Mouse (Mus musculus): ENCODE data around the gene 4930404N11Rik. TPM values are rescaled to one million over a fixed set of nuclear protein-coding genes. Genes with fewer than 3 reads are reported as not detected.

Gene 4930404N11Rik
- 1 to 10 TPM; 1.6 to 1.9 TPM for total RNA-seq (2021)

DNA sequence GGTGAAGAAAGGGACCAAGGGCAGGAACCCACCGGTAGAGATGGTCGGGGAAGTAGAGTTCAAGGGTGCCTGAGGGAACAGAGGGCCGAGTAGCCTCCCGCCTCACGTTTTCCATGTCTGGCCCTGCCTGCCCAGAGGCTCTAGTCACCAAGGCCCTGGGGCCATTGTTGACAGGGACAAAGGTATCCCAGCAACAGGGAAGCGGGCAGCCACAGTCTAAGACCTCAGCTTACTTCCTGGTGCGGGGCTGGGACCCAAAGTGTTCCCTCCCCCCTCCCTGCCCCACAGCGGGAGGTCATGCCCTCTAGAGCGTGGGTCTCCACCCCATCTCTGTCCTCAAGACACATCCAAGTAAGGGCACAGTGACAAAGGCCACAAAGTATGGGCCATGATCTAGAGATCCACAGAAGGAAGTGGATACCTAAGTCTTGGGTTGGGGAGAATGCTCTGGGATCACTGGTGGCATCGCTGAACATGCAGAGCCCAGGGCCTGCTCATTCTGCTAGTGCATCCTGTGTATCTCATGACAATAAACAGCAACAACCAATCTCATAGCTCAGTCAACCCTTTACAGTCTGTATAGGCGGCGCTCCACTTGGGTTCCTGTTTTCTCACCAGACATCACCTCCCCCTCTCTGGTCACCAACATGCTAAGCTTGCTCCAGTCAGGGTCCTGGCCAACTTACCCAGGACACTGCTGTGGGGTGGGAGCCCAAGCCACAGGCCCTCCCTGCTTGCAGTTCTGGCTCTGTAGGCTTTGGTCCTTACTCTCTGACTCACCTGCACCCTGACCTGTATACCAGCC, at the start of gene 4930404N11Rik:
Gene 4930404N11Rik (minus strand): TSS at position 145 of the 805 bp plus-strand sequence.
- DNase-seq, result no peak

DNA sequence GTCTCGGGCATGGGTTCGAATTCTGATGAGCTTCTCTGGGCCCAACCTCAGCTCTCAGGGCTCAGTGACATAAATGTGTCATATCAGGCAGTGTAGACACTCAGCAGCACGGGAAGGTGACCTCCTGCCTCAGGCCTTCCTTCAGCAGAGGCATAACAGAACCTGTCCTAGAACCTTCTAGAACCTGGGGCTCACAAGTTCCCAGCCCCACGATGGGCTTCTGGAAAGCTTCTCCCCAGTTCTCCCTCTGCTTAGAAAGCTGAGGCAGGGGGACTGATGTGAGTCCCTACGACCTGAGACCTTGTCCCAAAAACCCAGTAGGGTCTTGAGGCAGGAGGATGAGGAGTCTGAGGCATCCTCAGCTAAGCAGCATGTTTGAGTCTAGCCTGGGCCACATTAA, 49.5 kb upstream of the 4930404N11Rik start:
- DNase-seq, result no peak

DNA sequence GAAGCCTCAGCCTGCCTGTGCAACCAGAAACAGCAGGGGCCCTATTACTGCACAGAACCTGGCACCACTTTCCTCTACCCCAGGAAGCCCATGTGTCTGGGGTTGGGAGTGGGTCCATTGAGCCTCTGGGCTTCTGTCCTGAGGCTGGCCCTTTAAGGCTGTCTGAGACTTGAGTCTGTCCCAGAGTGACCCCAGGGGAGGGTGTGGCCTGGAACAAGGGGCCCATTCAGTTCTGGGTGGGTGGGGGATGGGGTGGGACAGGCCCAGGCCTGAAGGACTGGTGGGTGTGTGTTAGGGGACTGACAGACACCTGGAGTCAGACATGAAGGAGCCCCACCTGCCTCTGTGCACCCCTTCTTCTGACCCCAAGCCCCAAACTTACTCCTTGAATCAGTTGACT, 49.1 kb upstream of the 4930404N11Rik start:
- no peak for DNase-seq

DNA sequence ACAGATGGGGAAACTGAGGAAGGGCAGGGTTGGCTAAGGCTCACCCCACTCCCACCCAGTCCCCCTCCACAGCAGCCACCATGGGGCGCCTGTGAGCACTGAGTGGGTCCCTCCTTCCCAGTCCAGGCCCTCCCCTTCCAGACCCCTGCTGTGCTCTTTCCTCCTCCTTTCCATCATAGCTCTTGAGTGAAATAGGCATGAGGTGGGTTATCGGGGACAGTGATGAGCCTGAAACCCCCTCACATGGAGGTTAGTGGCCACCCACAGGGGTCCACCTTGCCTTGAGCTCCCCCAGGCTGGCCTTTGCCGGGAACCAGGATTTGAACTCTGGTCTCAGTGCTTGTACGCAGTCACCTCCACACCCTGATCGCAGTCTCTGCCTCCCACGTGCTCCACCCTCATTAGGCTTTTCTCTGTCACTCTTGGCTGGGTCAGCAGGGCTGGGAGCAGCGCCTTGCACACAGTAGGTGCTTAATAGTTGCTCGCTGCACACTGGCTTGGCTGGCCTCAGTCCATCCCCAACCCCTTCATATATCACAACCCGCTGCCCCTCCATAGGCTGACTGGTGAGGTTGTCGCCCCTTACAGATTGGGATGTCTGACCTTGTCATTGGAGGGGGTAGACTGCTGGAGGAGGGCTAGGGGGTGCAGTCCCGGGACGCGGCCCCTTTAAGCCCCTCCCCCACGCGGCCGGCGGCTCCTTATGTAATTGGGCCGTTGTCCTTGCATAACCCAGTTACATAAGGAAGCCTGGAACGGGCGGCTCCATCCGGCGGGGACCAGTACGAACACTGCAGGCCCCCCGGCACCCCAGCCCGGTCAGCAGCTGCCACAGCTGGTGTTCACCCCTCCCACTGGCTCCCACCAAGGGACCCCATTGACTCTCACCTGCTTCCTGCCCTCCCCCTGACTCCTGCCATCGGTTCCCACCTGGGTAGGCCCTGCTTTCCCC, 48.0 kb upstream of the 4930404N11Rik start:
- peak; percentile 82 to 83 for DNase-seq

DNA sequence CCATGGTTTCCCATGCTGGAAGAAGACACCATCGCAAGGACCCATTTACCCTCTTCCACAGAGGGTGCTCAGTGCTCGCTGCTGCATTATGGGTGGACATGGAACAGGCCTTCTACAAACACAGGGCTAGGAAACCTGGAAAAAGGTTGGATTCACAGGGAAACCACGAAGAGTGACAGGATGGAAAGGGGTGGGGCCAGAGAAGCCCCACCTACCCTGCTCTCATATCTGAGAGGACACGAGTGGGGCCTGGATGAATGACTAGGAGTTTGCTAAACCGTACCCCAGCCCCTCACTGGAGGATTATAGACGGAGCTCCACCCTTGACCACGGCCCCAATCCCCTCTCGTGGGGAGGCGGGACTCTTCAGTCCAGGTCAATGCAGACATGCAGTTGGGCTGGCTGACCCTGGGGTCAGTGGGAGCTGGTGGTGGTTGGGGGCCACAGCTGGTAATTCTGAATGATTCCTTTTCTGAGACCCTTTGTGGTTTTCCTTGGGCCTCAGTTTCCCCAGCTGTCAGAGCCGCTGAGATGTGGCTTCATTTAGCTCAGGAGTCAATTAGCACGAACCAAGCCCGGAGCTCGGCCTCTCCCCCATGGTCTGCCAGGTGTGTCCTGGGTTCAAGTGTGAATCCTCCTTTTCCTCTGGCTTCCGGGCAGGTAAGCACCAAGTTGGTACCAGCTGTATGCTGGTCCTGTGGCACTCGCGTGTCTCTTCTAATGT, 47.1 kb upstream of the 4930404N11Rik start:
- no peak for DNase-seq

DNA sequence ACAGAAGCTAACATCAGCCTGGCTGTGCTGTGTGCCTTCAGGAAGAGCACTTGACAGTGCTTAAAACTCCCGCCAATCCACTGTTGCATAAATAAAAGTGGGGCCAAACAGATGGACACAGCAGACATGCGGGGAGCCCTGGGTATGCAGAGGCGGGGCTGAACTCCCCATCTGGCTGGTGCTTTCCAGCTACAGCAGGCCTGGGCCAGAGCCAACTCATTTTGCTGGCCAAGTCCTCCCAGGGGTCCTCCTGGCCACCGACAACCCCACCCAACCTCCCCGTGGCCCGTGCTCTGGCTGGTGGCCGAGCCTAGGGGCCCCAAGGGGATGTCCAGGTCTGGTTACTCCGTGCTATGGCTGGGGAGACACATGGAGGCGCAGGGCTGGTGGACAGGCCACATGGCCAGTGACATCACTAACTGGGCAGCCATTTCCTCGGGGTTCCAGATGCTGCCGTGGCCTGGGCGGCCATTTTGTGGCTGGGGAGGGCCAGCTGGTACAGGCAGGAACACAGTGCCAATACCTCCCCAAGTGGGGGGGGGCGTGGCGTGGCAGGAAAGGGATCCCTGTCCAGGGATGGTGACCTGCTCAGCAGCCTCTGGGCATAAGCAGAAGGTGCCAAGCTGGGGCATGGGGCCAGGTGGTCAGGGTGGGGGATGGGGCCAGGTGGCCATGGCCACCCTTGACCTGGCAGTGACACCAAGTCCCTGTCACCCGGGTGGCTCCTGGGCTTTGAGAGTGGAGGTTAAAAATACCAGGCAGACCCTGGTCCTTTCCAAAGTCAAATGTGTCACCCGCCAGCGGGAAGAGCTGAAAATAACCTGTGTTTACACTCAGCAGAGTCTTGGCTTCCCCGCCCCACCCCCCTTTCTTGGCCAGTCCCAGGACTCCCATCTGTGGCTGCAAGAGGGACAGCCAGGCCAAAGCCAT, 46.1 kb upstream of the 4930404N11Rik start:
- peak; percentile 60 to 76 for DNase-seq

DNA sequence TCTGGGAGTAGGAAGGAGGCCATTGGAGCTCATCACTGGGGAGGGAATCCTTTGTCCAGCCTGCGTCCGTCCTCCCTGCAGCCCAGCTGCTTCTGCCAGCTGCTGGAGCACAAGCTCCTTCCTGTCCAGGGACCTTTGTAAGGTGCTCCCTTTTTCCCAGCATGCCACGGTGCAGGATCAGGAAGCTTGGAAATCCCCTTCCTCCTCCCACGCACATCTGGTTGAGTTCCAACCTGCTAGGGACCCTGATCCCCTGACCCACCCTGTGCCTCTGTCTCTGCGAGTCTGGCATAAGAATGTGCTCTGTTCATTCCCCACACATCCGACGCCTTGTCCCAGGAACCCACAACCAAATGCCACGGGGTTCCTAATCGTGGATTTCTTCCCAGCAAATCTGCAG, 45.4 kb upstream of the 4930404N11Rik start:
- DNase-seq, result no peak

DNA sequence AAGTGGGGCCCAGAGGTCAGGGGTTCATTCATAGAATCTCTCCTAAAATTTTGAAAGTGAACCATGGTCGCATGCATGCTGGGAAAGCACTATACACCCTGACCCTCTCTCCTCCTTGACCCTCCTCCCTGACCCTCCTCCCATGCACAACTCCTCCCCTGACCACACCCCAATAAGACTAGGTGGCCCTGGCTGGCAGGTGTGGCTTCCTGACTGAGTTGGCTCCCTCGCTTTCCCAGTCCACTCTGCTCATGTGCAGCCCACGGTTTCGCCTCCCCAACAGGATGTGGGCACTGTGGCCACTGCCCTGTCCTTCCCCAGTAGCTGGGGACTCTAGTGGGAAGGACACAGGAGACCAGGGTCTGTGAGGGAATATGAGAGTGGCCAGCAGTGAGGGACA, 44.7 kb upstream of the 4930404N11Rik start:
- DNase-seq, result no peak

DNA sequence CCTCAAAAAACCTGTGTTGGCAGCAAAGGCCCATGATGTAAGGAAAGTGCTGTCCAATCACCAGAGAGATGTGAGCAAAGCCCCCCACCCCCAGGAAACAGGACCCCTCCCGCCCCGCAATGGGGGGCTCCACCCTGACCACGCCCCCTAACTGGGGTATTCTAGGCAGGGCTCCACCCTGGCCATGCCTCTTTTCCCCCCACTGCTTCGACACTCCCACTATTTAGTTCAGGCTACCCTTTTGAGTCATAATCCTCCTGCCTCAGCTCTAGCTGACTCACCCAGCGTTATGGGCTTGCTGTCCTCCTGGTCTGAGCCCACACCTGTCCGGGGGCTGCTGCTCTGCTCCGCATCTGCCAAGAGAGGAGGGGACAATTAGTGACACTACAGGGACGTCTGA, 43.7 kb upstream of the 4930404N11Rik start:
- DNase-seq, result no peak

DNA sequence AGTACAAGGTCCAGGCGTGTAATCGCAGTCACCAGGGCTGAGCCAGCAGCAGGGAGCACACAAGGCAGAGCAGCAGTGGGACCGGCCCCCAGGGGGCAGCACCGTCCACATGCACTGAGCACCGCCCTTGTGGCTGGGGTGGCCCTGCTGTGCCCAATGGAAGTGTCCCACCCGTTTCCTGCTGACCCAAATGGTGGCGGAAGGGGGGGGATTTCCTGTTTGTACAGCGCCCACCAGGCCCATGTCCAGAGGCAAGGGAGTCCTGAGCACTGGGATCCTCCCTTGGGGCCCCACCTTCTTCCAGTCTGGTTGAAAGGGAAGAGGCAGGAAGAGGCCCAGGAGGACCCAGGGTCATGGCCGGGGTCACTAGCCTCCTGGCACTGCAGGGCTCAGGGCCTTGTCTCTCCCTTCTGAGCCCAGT, 43.3 kb upstream of the 4930404N11Rik start:
- DNase-seq, result no peak

DNA sequence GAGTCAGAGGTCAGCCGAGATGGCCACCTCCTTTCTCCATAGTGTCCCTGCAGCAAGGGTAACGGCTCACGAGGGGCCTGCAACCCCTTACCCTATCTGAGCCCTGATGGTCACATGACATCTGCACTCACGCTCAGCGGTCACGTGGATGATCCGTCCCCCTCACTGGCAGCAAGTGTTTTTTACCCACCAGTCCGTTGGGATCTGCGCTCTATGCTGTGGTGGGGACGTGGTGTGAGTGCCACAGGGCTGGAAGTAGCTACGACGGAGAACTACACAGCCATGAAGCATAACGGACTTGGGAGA, 42.8 kb upstream of the 4930404N11Rik start:
- no peak for DNase-seq

DNA sequence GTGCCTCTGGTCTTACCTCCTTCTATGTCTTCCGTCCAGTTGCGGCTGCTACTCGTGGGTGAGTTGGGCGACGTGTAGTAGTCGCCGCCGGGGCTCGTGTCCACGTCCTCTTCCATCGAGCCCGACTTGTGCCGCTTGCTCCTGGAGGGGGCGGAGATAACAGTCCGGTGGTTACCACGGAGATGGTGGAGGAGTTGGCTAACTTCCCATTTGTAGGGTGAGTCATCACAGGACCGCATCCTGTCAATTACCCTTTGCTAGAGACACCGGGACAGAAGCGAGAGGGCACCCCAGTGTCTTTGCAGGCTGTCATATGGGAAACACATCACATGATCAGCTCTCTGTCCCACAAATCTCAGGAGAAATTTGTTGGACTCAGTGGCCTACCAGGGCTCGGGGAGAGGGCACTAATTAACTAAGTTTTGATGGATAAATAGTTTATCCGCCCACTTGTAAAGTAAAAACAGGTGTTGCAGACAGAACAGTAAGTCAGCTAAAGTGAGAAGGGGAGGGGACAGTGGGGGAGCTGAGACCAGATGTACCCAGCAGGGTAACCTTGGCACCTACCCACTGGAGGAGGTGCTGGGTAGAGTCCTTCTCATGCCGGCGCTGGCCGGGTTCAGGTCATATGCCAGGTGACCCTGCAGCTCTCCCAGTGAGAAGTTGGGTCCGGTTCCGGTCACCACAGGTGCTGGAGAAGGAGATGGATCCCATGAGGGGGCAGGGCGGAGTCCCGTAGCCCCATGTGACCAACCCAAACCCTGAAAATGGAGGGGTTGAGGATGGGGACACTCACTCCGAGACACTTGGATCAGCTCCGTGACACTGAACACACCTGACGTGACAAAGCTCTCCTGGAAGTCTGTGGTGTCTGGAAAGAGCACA, 42.2 kb upstream of the 4930404N11Rik start:
- peak; percentile 61 to 63 for DNase-seq

DNA sequence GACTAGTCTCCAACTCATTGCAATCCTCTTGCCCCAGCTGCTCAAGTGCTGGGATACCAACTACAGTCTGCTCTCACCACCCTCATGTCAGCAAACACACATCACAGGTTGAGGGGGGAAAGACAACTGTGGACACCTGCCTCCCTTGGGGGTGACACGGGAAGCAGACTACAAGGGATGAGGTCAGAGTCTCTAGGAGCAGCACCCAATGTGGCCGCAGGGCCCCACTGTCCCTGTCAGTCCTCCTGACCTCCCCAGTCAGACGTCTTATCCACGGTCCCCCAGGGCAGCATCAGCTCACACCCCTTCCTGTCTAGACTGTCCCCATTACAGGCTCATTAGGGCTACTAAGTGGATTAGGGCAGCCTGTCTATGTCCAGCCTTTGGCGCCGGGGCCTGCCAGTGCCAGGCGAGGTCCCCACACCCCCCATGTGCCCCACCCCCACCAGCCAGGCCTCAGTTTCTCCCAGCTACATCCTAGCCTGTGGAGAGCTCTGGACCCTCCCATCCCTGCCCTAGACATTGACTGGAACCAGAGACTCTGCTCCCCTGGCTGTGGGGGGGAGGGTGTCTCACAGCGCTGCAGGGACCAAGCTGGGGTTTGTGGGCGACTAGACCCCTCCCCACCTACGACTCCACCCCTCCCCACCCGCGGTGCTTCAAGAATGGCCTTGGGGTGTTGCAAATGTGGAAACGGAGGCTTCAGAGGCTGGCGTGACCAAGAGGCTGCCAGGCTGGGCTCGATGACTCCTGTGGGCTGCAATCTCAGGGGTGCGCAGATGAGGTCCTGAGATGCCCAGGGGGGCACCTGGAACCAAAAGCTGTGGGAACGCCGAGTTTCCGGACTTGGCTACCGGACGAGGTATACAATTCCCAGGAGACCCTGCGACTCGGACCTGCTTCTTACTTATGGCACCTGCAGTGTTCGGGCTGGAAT, 41.2 kb upstream of the 4930404N11Rik start:
- no peak for DNase-seq

DNA sequence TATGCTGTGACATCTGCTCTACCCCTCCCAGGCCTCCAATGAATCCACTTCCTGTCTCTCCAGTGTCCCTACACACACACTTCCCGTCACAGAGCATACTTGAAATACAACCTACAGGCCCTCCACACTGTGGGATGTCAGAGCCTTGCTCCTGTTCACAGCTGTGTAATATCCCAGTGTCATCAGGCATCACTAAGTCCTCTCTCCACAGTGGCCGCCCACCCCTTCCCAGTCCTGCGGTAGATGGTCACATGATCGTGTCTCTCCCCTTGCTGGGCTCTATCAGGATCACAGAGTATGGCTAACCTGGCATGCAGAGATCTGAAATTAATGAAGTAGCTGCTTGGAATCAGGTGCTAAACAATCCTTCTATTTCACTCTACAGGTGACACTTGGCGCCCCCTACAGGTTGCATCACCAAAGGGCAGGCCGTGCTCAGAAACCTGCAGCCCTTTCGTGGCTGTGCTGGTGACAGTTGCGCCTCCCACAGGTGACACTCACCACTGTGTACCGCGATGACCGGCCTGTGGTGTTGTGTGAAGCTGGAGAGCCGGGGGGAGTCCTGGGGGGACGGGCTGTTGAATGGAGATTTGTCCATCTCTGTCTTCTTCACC, 40.1 kb upstream of the 4930404N11Rik start:
- no peak for DNase-seq

DNA sequence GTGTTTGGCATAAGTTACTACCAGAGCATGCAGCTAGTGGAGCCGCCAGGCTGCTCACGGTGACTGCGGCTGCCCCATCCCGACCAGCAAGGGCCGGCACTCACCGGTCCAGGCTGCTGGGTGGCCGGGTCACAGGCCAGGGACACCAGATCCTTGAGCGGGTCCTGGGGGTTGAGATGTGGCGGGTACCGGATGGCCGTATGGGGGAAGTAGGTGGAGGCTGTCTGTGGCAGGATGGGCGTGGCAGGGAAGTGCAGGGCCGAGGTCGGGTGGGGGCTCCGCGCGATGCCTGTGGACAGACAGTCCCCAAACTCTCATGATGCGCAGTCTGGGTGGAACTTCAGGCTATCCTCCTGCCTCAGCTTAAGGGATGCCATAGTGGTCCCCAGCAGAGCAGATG, 39.1 kb upstream of the 4930404N11Rik start:
- DNase-seq, result no peak

DNA sequence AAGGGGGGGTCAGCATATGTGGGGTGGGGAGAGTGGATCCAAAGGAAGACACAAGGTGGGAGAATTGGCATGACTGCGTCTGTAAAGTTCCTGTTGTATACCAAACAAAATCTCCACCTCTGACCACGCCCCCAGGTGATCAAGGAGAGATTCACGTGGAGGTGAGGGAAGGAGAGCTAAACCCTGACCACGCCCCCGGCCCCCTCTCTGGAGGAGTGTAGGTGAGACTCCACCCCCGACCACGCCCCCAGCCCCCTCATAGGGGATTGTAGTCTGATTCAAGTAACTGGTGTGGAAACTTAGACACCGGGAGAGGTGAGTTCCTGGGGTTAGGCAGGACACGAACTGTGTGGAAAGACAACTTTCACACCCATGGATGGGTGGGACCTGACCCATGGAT, 38.5 kb upstream of the 4930404N11Rik start:
- DNase-seq, result no peak

DNA sequence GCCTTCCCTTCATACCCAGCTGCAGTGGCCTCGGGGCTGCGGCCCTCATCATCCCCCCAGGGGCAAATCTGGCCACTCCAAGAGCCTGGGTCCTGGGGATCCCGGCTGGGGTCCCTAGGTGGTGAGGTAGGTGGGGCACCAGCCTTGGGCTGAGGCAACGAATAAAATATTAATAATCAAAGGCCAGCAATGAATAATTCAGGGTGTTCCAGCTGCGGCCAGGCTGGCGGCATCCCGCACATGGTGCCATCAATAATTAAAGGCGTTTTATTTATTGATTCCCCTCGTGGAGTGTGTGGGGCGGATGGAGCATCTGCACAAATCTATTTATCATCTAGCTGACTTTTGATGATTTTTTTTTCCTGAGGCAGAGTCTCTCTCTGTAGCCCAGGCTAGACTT, 37.9 kb upstream of the 4930404N11Rik start:
- no peak for DNase-seq

DNA sequence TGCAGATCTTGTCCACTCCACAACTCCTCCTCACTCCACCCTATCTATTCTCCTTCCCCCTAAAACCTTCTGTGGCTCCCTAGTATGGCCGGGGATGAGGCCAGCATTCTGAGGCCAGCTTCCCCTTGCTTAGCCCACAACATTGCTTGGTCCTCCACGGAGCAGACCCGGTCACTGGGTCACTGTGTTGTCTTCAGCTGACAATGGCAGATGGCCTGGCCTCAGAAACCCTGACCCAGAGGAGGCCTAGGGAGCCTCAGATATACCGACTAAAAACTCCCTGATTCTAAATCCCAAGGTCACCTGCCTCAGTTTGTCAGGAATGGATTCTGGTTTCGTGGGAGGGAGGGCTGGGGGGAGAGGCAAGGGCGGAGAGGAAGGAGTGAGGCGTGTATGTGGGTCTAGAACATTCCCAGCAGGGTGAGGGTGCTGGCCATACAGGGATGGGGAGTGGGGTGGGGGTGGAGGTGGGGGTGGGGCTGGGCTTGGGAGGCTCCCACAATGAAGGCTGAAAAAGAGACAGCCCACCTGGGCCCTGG, 36.7 kb upstream of the 4930404N11Rik start:
- DNase-seq, result no peak

All from layer of hippocampus, postnatal 36 days (tissue).